Mouse (Mus musculus): ENCODE data around the gene Ucn. TPM values are rescaled to one million over a fixed set of nuclear protein-coding genes. Genes with fewer than 3 reads are reported as not detected.

The Ucn gene
- polyA plus RNA-seq, 1 experiment from 2014 or later = not detected

GRCm38 (mm10) chr5:31154152-31154553 lies 15.5 kb upstream of the Ucn start, which contains the start of gene Mpv17:
Gene Mpv17, minus strand, starts transcription at chr5:31154251.
- peak; percentile 96 for ATAC-seq
- peak within 1 kb of the TSS; percentile 72 for H3K4me3 ChIP-seq (ENCODE audit: low read length)
- H3K9me3 ChIP-seq (ENCODE audit: control insufficient read depth, low read length) = no peaks in the 10 kb centered on the region
- 1% methylated on average over 19 of the region's 19 CpGs for WGBS
- peak within 1 kb of the TSS; percentile 81 for H3K4me2 ChIP-seq (ENCODE audit: low read length)
- peak within 1 kb of the TSS; percentile 81 for H3K9ac ChIP-seq (ENCODE audit: low read depth, low read length)
- no peaks in the 10 kb centered on the region for H3K27me3 ChIP-seq (replicated peaks; ENCODE audit: control insufficient read depth, insufficient read depth, low read length)
- H3K36me3 ChIP-seq (ENCODE audit: control insufficient read depth, insufficient read depth, low read length) = peaks cover 24% of the 10 kb centered on the region
- H3K27ac ChIP-seq (ENCODE audit: low read depth, low read length) = peak within 1 kb of the TSS; percentile 77
- peaks cover 11% of the 10 kb centered on the region for H3K4me1 ChIP-seq (ENCODE audit: control insufficient read depth, insufficient read depth, low read depth, low read length)

GRCm38 (mm10) chr5:31153516-31154151 lies 15.0 kb upstream of the Ucn start:
- peaks cover 11% of the 10 kb centered on the region for H3K4me1 ChIP-seq (ENCODE audit: control insufficient read depth, insufficient read depth, low read depth, low read length)
- whole genome bisulfite sequencing = 38% methylated on average over 6 of the region's 6 CpGs
- H3K36me3 ChIP-seq (ENCODE audit: control insufficient read depth, insufficient read depth, low read length) = peaks cover 19% of the 10 kb centered on the region
- peak overlapping the region; percentile 77 for H3K27ac ChIP-seq (ENCODE audit: low read depth, low read length)
- H3K4me3 ChIP-seq (ENCODE audit: low read length) = peak overlapping the region; percentile 72
- H3K9me3 ChIP-seq (ENCODE audit: control insufficient read depth, low read length) = no peaks in the 10 kb centered on the region
- peak overlapping the region; percentile 81 for H3K4me2 ChIP-seq (ENCODE audit: low read length)
- H3K9ac ChIP-seq (ENCODE audit: low read depth, low read length) = peak overlapping the region; percentile 81
- peak; percentile 48 for ATAC-seq
- H3K27me3 ChIP-seq (replicated peaks; ENCODE audit: control insufficient read depth, insufficient read depth, low read length) = no peaks in the 10 kb centered on the region

GRCm38 (mm10) chr5:31151746-31152145 lies 13.1 kb upstream of the Ucn start:
- H3K27ac ChIP-seq (ENCODE audit: low read depth, low read length) = no peak overlapping the region
- H3K9me3 ChIP-seq (ENCODE audit: control insufficient read depth, low read length) = no peaks in the 10 kb centered on the region
- 93% methylated on average over 3 of the region's 3 CpGs for WGBS
- peaks cover 1% of the 10 kb centered on the region for H3K36me3 ChIP-seq (ENCODE audit: control insufficient read depth, insufficient read depth, low read length)
- no peak overlapping the region for H3K4me2 ChIP-seq (ENCODE audit: low read length)
- peaks cover 11% of the 10 kb centered on the region for H3K4me1 ChIP-seq (ENCODE audit: control insufficient read depth, insufficient read depth, low read depth, low read length)
- no peak overlapping the region for H3K9ac ChIP-seq (ENCODE audit: low read depth, low read length)
- no peak overlapping the region for H3K4me3 ChIP-seq (ENCODE audit: low read length)
- H3K27me3 ChIP-seq (replicated peaks; ENCODE audit: control insufficient read depth, insufficient read depth, low read length) = no peaks in the 10 kb centered on the region
- no peak for ATAC-seq

GRCm38 (mm10) chr5:31149781-31150180 lies 11.2 kb upstream of the Ucn start:
- 76% methylated on average over 4 of the region's 4 CpGs for WGBS
- no peak for ATAC-seq

GRCm38 (mm10) chr5:31138968-31139425 lies 368 bp upstream of the Ucn start:
- Histone ChIP-seq H3K4me2 (ENCODE audit: low read length) (no peak overlapping the region), H3K27me3 (replicated peaks; ENCODE audit: control insufficient read depth, insufficient read depth, low read length) (peaks cover 51% of the 10 kb centered on the region), H3K4me1 (ENCODE audit: control insufficient read depth, insufficient read depth, low read depth, low read length) (peaks cover 16% of the 10 kb centered on the region), H3K9ac (ENCODE audit: low read depth, low read length) (no peak overlapping the region), H3K36me3 (ENCODE audit: control insufficient read depth, insufficient read depth, low read length) (peaks cover 4% of the 10 kb centered on the region), H3K9me3 (ENCODE audit: control insufficient read depth, low read length) (no peaks in the 10 kb centered on the region), H3K4me3 (ENCODE audit: low read length) (no peak overlapping the region), H3K27ac (ENCODE audit: low read depth, low read length) (no peak overlapping the region)
- ATAC-seq = no peak
- 17% methylated on average over 9 of the region's 9 CpGs for WGBS

More at GRCm38 (mm10) chr5:31149781-31150180, 11.2 kb upstream of the Ucn start:
- H3K9me3 ChIP-seq (ENCODE audit: control insufficient read depth, low read length) = no peaks in the 10 kb centered on the region
- H3K9ac ChIP-seq (ENCODE audit: low read depth, low read length) = no peak overlapping the region
- H3K4me3 ChIP-seq (ENCODE audit: low read length) = no peak overlapping the region
- no peaks in the 10 kb centered on the region for H3K27me3 ChIP-seq (replicated peaks; ENCODE audit: control insufficient read depth, insufficient read depth, low read length)
- H3K4me1 ChIP-seq (ENCODE audit: control insufficient read depth, insufficient read depth, low read depth, low read length) = peaks cover 10% of the 10 kb centered on the region
- 0 out of 2 replicates have a peak, but pooled peaks cover 4% of the 10 kb centered on the region for H3K36me3 ChIP-seq (ENCODE audit: control insufficient read depth, insufficient read depth, low read length)
- H3K27ac ChIP-seq (ENCODE audit: low read depth, low read length) = no peak overlapping the region
- H3K4me2 ChIP-seq (ENCODE audit: low read length) = no peak overlapping the region

GRCm38 (mm10) chr5:31137658-31138057 lies 971 bp downstream of the Ucn start:
- H3K9ac ChIP-seq (ENCODE audit: low read depth, low read length) = no peak overlapping the region
- H3K4me1 ChIP-seq (ENCODE audit: control insufficient read depth, insufficient read depth, low read depth, low read length) = peaks cover 16% of the 10 kb centered on the region
- H3K27ac ChIP-seq (ENCODE audit: low read depth, low read length) = no peak overlapping the region
- H3K4me3 ChIP-seq (ENCODE audit: low read length) = peak overlapping the region; percentile 35
- H3K36me3 ChIP-seq (ENCODE audit: control insufficient read depth, insufficient read depth, low read length) = no peaks in the 10 kb centered on the region
- peak overlapping the region; percentile 58 for H3K4me2 ChIP-seq (ENCODE audit: low read length)
- H3K9me3 ChIP-seq (ENCODE audit: control insufficient read depth, low read length) = no peaks in the 10 kb centered on the region
- WGBS = 1% methylated on average over 13 of the region's 13 CpGs
- H3K27me3 ChIP-seq (replicated peaks; ENCODE audit: control insufficient read depth, insufficient read depth, low read length) = peaks cover 51% of the 10 kb centered on the region
- no peak for ATAC-seq

GRCm38 (mm10) chr5:31136730-31137424 lies 1.8 kb downstream of the Ucn start:
- H3K9me3 ChIP-seq (ENCODE audit: control insufficient read depth, low read length) = no peaks in the 10 kb centered on the region
- ATAC-seq = no peak
- H3K4me2 ChIP-seq (ENCODE audit: low read length) = peak overlapping the region; percentile 58
- H3K9ac ChIP-seq (ENCODE audit: low read depth, low read length) = no peak overlapping the region
- H3K27ac ChIP-seq (ENCODE audit: low read depth, low read length) = no peak overlapping the region
- no peaks in the 10 kb centered on the region for H3K36me3 ChIP-seq (ENCODE audit: control insufficient read depth, insufficient read depth, low read length)
- peaks cover 16% of the 10 kb centered on the region for H3K4me1 ChIP-seq (ENCODE audit: control insufficient read depth, insufficient read depth, low read depth, low read length)
- H3K27me3 ChIP-seq (replicated peaks; ENCODE audit: control insufficient read depth, insufficient read depth, low read length) = peaks cover 51% of the 10 kb centered on the region
- WGBS = 1% methylated on average over 33 of the region's 33 CpGs
- H3K4me3 ChIP-seq (ENCODE audit: low read length) = peak overlapping the region; percentile 35

- no peaks in the 10 kb centered on the region for H3K4me1 ChIP-seq (ENCODE audit: control insufficient read depth, insufficient read depth, low read depth, low read length)
- no peak for ATAC-seq
- H3K4me3 ChIP-seq (ENCODE audit: low read length) = no peak overlapping the region
- peaks cover 2% of the 10 kb centered on the region; the same call in 1 of the 2 replicates for H3K27me3 ChIP-seq (replicated peaks; ENCODE audit: control insufficient read depth, insufficient read depth, low read length)
- WGBS = 41% methylated on average over 5 of the region's 5 CpGs
- no peak overlapping the region for H3K27ac ChIP-seq (ENCODE audit: low read depth, low read length)
- H3K9me3 ChIP-seq (ENCODE audit: control insufficient read depth, low read length) = no peaks in the 10 kb centered on the region
- H3K4me2 ChIP-seq (ENCODE audit: low read length) = no peak overlapping the region
- H3K36me3 ChIP-seq (ENCODE audit: control insufficient read depth, insufficient read depth, low read length) = no peaks in the 10 kb centered on the region
- no peak overlapping the region for H3K9ac ChIP-seq (ENCODE audit: low read depth, low read length)
Observed at GRCm38 (mm10) chr5:31126050-31126449, 12.6 kb downstream of the Ucn start.

GRCm38 (mm10) chr5:31123481-31123880 lies 15.1 kb downstream of the Ucn start:
- no peaks in the 10 kb centered on the region for H3K36me3 ChIP-seq (ENCODE audit: control insufficient read depth, insufficient read depth, low read length)
- H3K27me3 ChIP-seq (replicated peaks; ENCODE audit: control insufficient read depth, insufficient read depth, low read length) = no peaks in the 10 kb centered on the region
- no peaks in the 10 kb centered on the region for H3K9me3 ChIP-seq (ENCODE audit: control insufficient read depth, low read length)
- no peak overlapping the region for H3K4me3 ChIP-seq (ENCODE audit: low read length)
- no peak overlapping the region for H3K27ac ChIP-seq (ENCODE audit: low read depth, low read length)
- WGBS = 39% methylated on average over 2 of the region's 2 CpGs
- no peak overlapping the region for H3K9ac ChIP-seq (ENCODE audit: low read depth, low read length)
- no peaks in the 10 kb centered on the region for H3K4me1 ChIP-seq (ENCODE audit: control insufficient read depth, insufficient read depth, low read depth, low read length)
- no peak for ATAC-seq
- H3K4me2 ChIP-seq (ENCODE audit: low read length) = no peak overlapping the region
